23 mouse cellular contexts compared by ENCODE assay signal in the genomic region with DNA sequence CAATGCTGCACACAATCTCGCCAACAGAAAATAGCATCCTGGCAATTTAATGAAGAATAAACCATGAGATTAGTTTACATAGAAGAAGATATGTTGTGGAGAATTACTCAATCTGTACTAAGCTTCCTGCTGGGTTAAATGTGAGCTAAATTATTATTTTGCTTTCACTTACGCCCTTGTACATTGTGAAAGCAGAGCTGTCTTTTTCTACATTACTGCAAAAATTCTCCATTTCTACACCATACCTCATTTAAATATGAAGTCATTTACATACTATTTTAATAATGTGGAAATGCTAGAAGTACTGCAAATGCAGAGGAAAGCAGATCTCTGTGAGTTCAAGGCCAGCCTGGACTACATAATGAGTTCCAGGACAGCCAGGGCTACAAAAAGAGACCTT.
A peak's percentile ranks its signal among the peaks of the same experiment; 100 is the strongest.
DNase-seq lines count a peak whose midpoint lies in the region; ATAC-seq and TF ChIP-seq lines count a peak whose summit lies in the region.
"Had no signal": no experiment of that assay in that cellular context is flagged by ENCODE, and none has a peak within 500 bp of the region (broad histone marks: within the 10 kb centered on the region; RNA-seq: fewer than 3 reads in every experiment).

No protein-coding gene starts in this region.

- no peak overlapping the region for H3K4me3 ChIP-seq in left cerebral cortex, adult 2 months
- no peak overlapping the region for H3K4me3 ChIP-seq in forebrain, embryonic 15.5 days
- H3K4me3 ChIP-seq: heart, adult 2 months; heart, embryonic 10.5 days; hindbrain, embryonic 12.5 days; hindbrain, embryonic 15.5 days had no signal

- no peaks in the 10 kb centered on the region for H3K4me1 ChIP-seq in forebrain, embryonic 15.5 days
- H3K4me1 ChIP-seq: heart, embryonic 10.5 days; hindbrain, embryonic 12.5 days; hindbrain, embryonic 15.5 days had no signal

- no peaks in the 10 kb centered on the region for H3K9me3 ChIP-seq in forebrain, embryonic 15.5 days
- H3K9me3 ChIP-seq: G1E; heart, embryonic 10.5 days; hindbrain, embryonic 12.5 days; hindbrain, embryonic 15.5 days had no signal

- H3K4me2 ChIP-seq in forebrain, embryonic 15.5 days (replicated peaks), result no peak overlapping the region
- H3K4me2 ChIP-seq: hindbrain, embryonic 12.5 days; hindbrain, embryonic 15.5 days had no signal

- intact Hi-C loops in left cerebral cortex, adult 2 months (cut with DNase I), result loop anchor here (10.0 kb wide), 1 partner anchor 207 kb away; no protein-coding TSS in a partner anchor

- peak overlapping the region; percentile 2; the same call in 1 of the 2 replicates for H3K27ac ChIP-seq in left cerebral cortex, adult 2 months
- no peak overlapping the region for H3K27ac ChIP-seq in forebrain, embryonic 15.5 days (replicated peaks)
- H3K27ac ChIP-seq: heart, adult 2 months; heart, embryonic 10.5 days; hindbrain, embryonic 12.5 days; hindbrain, embryonic 15.5 days had no signal

- WGBS in forebrain, embryonic 15.5 days, result 71% methylated on average over 2 of the region's 2 CpGs

- no peak for DNase-seq in left cerebral cortex, adult 2 months (ENCODE audit: extremely low spot score in 1 of 2, low spot score in 2 of 2)
- DNase-seq in left cerebral cortex, adult 8-10 months (ENCODE audit: low spot score in 2 of 2), result no peak
- peak; percentile 22 for DNase-seq in brain, embryonic 14.5 days (ENCODE audit: low read depth)
- no peak for DNase-seq in spleen, postnatal 10 days (ENCODE audit: low spot score in 2 of 2)
- DNase-seq: adrenal gland, adult 2 months; adrenal gland, postnatal 14 days; B cell, adult 2 months; cerebellum, adult 11-12 months; cerebellum, adult 8-10 months; cerebellum, postnatal 10 days; cerebellum, postnatal 36 days; embryo, embryonic 11 days; gastrocnemius, postnatal 25 days; heart, adult 2 months had no signal

- no peaks in the 10 kb centered on the region for H3K36me3 ChIP-seq in forebrain, embryonic 15.5 days
- H3K36me3 ChIP-seq: G1E; heart, embryonic 10.5 days; hindbrain, embryonic 12.5 days; hindbrain, embryonic 15.5 days had no signal

- TF ChIP-seq CTCF in left cerebral cortex, adult 2 months (IDR thresholded peaks at IDR 0.05), result no peak
- TF ChIP-seq CTCF in brain, embryonic 14.5 days (IDR thresholded peaks at IDR 0.05; ENCODE audit: borderline replicate concordance, extremely low read depth, insufficient read depth, insufficient read length), result no peak

- no peak for TF ChIP-seq POLR2A in brain, embryonic 14.5 days (IDR thresholded peaks at IDR 0.05; ENCODE audit: borderline replicate concordance, extremely low read depth, insufficient read depth, insufficient read length, poor library complexity, severe bottlenecking)

- H3K27me3 ChIP-seq in forebrain, embryonic 15.5 days, result no peaks in the 10 kb centered on the region
- H3K27me3 ChIP-seq: CH12.LX; hindbrain, embryonic 12.5 days; hindbrain, embryonic 15.5 days; Patski had no signal

- peak; percentile 54 for ATAC-seq in megakaryocyte progenitor cell, adult 5-6 weeks (replicated peaks; ENCODE audit: poor library complexity)
- ATAC-seq in forebrain, embryonic 15.5 days (replicated peaks), result no peak
- ATAC-seq: forebrain, embryonic 14.5 days; Patski had no signal

- no peak overlapping the region for H3K9ac ChIP-seq in forebrain, embryonic 15.5 days (replicated peaks)
- H3K9ac ChIP-seq: hindbrain, embryonic 12.5 days; hindbrain, embryonic 15.5 days had no signal
